Mouse (Mus musculus): Measurements from ENCODE around the gene Nyap1. TPM values are rescaled to one million over a fixed set of nuclear protein-coding genes. Genes with fewer than 3 reads are reported as not detected.
A peak's percentile ranks its signal among the peaks of the same experiment; 100 is the strongest.

Nyap1 gene
- polyA plus RNA-seq, 1 experiment from 2014 or later, result 9.5 TPM

GRCm38 (mm10) chr5:137747326-137747961, 6.0 kb upstream of the Nyap1 start:
- H3K36me3 ChIP-seq, result peaks cover 24% of the 10 kb centered on the region
- H3K27ac ChIP-seq, result peak overlapping the region; percentile 94
- H3K4me3 ChIP-seq, result peak overlapping the region; percentile 69
- peak; percentile 37 for DNase-seq (ENCODE audit: low spot score)
- peaks cover 42% of the 10 kb centered on the region for H3K4me1 ChIP-seq (replicated peaks)
- H3K27me3 ChIP-seq (ENCODE audit: insufficient read depth, poor library complexity, severe bottlenecking), result no peaks in the 10 kb centered on the region
- 7% methylated on average over 26 of the region's 26 CpGs for WGBS
- H3K9me3 ChIP-seq, result no peaks in the 10 kb centered on the region

GRCm38 (mm10) chr5:137746851-137747325, 5.5 kb upstream of the Nyap1 start:
- WGBS, result under 1% methylated on average over 16 of the region's 16 CpGs
- peak; percentile 19 for DNase-seq (ENCODE audit: low spot score)
- no peaks in the 10 kb centered on the region for H3K9me3 ChIP-seq
- peak overlapping the region; percentile 69 for H3K4me3 ChIP-seq
- H3K27ac ChIP-seq, result peak overlapping the region; percentile 94
- peaks cover 45% of the 10 kb centered on the region for H3K4me1 ChIP-seq (replicated peaks)
- H3K36me3 ChIP-seq, result peaks cover 19% of the 10 kb centered on the region
- H3K27me3 ChIP-seq (ENCODE audit: insufficient read depth, poor library complexity, severe bottlenecking), result peaks cover 4% of the 10 kb centered on the region; the same call in 1 of the 2 replicates

- H3K36me3 ChIP-seq, result peaks cover 14% of the 10 kb centered on the region
- under 1% methylated on average over 20 of the region's 20 CpGs for WGBS
- peaks cover 51% of the 10 kb centered on the region for H3K4me1 ChIP-seq (replicated peaks)
- DNase-seq (ENCODE audit: low spot score), result peak; percentile 71
- peaks cover 4% of the 10 kb centered on the region; the same call in 1 of the 2 replicates for H3K27me3 ChIP-seq (ENCODE audit: insufficient read depth, poor library complexity, severe bottlenecking)
- H3K4me3 ChIP-seq, result peak overlapping the region; percentile 69
- H3K27ac ChIP-seq, result peak overlapping the region; percentile 94
- no peaks in the 10 kb centered on the region for H3K9me3 ChIP-seq
These were observed 5.0 kb upstream of the Nyap1 start for GRCm38 (mm10) chr5:137746282-137746850.

- 5% methylated on average over 28 of the region's 28 CpGs for WGBS
- H3K9me3 ChIP-seq, result no peaks in the 10 kb centered on the region
- peaks cover 6% of the 10 kb centered on the region for H3K36me3 ChIP-seq
- peak; percentile 91 for DNase-seq (ENCODE audit: low spot score)
- peaks cover 59% of the 10 kb centered on the region for H3K4me1 ChIP-seq (replicated peaks)
- H3K4me3 ChIP-seq, result peak within 1 kb of the TSS; percentile 69
- H3K27me3 ChIP-seq (ENCODE audit: insufficient read depth, poor library complexity, severe bottlenecking), result peaks cover 4% of the 10 kb centered on the region; the same call in 1 of the 2 replicates
- H3K27ac ChIP-seq, result peak within 1 kb of the TSS; percentile 94
These were observed 4.1 kb upstream of the Nyap1 start, which contains the start of gene Tsc22d4 for GRCm38 (mm10) chr5:137745214-137746171. TSS of gene Tsc22d4 (plus strand) at chr5:137745730.

- Histone ChIP-seq H3K36me3 (peaks cover under 1% of the 10 kb centered on the region; the same call in 1 of the 2 replicates), H3K4me1 (replicated peaks) (peaks cover 68% of the 10 kb centered on the region), H3K27ac (no peak overlapping the region), H3K27me3 (ENCODE audit: insufficient read depth, poor library complexity, severe bottlenecking) (peaks cover 9% of the 10 kb centered on the region; the same call in 1 of the 2 replicates), H3K4me3 (no peak overlapping the region), H3K9me3 (no peaks in the 10 kb centered on the region)
- no peak for DNase-seq (ENCODE audit: low spot score)
- 88% methylated on average over 7 of the region's 7 CpGs for WGBS
These were observed 2.8 kb upstream of the Nyap1 start for GRCm38 (mm10) chr5:137744197-137744596.

- Histone ChIP-seq H3K4me1 (replicated peaks) (peaks cover 69% of the 10 kb centered on the region), H3K27me3 (ENCODE audit: insufficient read depth, poor library complexity, severe bottlenecking) (peaks cover 9% of the 10 kb centered on the region; the same call in 1 of the 2 replicates), H3K36me3 (peaks cover 8% of the 10 kb centered on the region), H3K9me3 (no peaks in the 10 kb centered on the region), H3K4me3 (no peak overlapping the region), H3K27ac (no peak overlapping the region)
- no peak for DNase-seq (ENCODE audit: low spot score)
- 96% methylated on average over 6 of the region's 6 CpGs for WGBS
These were observed 1.4 kb upstream of the Nyap1 start for GRCm38 (mm10) chr5:137742836-137743235.

GRCm38 (mm10) chr5:137742048-137742447, 641 bp upstream of the Nyap1 start:
- Histone ChIP-seq H3K36me3 (peaks cover 16% of the 10 kb centered on the region), H3K27ac (peak overlapping the region; percentile 94), H3K27me3 (ENCODE audit: insufficient read depth, poor library complexity, severe bottlenecking) (peaks cover 9% of the 10 kb centered on the region; the same call in 1 of the 2 replicates), H3K4me1 (replicated peaks) (peaks cover 65% of the 10 kb centered on the region), H3K4me3 (peak overlapping the region; percentile 74), H3K9me3 (no peaks in the 10 kb centered on the region)
- no peak for DNase-seq (ENCODE audit: low spot score)
- WGBS, result 69% methylated on average over 10 of the region's 10 CpGs

- H3K27ac ChIP-seq, result peak overlapping the region; percentile 94
- peaks cover 31% of the 10 kb centered on the region for H3K36me3 ChIP-seq
- peak overlapping the region; percentile 74 for H3K4me3 ChIP-seq
- DNase-seq (ENCODE audit: low spot score), result no peak
- 0 out of 2 replicates have a peak, but pooled peaks cover 3% of the 10 kb centered on the region for H3K9me3 ChIP-seq
- peaks cover 9% of the 10 kb centered on the region; the same call in 1 of the 2 replicates for H3K27me3 ChIP-seq (ENCODE audit: insufficient read depth, poor library complexity, severe bottlenecking)
- 11% methylated on average over 11 of the region's 11 CpGs for WGBS
- H3K4me1 ChIP-seq (replicated peaks), result peaks cover 57% of the 10 kb centered on the region
These were observed 901 bp downstream of the Nyap1 start for GRCm38 (mm10) chr5:137740506-137740905.

- DNase-seq (ENCODE audit: low spot score), result no peak
- peaks cover 40% of the 10 kb centered on the region for H3K36me3 ChIP-seq
- peaks cover 9% of the 10 kb centered on the region; the same call in 1 of the 2 replicates for H3K27me3 ChIP-seq (ENCODE audit: insufficient read depth, poor library complexity, severe bottlenecking)
- peak overlapping the region; percentile 94 for H3K27ac ChIP-seq
- 55% methylated on average over 9 of the region's 9 CpGs for WGBS
- H3K9me3 ChIP-seq, result 0 out of 2 replicates have a peak, but pooled peaks cover 3% of the 10 kb centered on the region
- peaks cover 64% of the 10 kb centered on the region for H3K4me1 ChIP-seq (replicated peaks)
- peak overlapping the region; percentile 74 for H3K4me3 ChIP-seq
These were observed 1.9 kb downstream of the Nyap1 start for GRCm38 (mm10) chr5:137739471-137739870.

GRCm38 (mm10) chr5:137738516-137738915, 2.9 kb downstream of the Nyap1 start:
- Histone ChIP-seq H3K4me1 (replicated peaks) (peaks cover 73% of the 10 kb centered on the region), H3K27me3 (ENCODE audit: insufficient read depth, poor library complexity, severe bottlenecking) (peaks cover 9% of the 10 kb centered on the region; the same call in 1 of the 2 replicates), H3K9me3 (0 out of 2 replicates have a peak, but pooled peaks cover 3% of the 10 kb centered on the region), H3K27ac (peak overlapping the region; percentile 94; the same call in 1 of the 2 replicates), H3K36me3 (peaks cover 44% of the 10 kb centered on the region), H3K4me3 (peak overlapping the region; percentile 74; the same call in 1 of the 2 replicates)
- DNase-seq (ENCODE audit: low spot score), result no peak
- 55% methylated on average over 5 of the region's 5 CpGs for WGBS

GRCm38 (mm10) chr5:137737400-137737940, 3.9 kb downstream of the Nyap1 start:
- Histone ChIP-seq H3K9me3 (0 out of 2 replicates have a peak, but pooled peaks cover 3% of the 10 kb centered on the region), H3K4me1 (replicated peaks) (peaks cover 80% of the 10 kb centered on the region), H3K27me3 (ENCODE audit: insufficient read depth, poor library complexity, severe bottlenecking) (peaks cover 9% of the 10 kb centered on the region; the same call in 1 of the 2 replicates), H3K27ac (0 out of 2 replicates have a peak overlapping the region, but pooled peaks have one; percentile 94), H3K36me3 (peaks cover 54% of the 10 kb centered on the region), H3K4me3 (no peak overlapping the region)
- WGBS, result 90% methylated on average over 6 of the region's 6 CpGs
- DNase-seq (ENCODE audit: low spot score), result no peak

All from hindbrain, embryonic 10.5 days (tissue).